Mouse (Mus musculus) testis, adult 2 months (tissue): ENCODE measurements around the gene Nlrp4c.

Source experiments
- CTCF ChIP-seq: fragments of 200-500 bp; IDR thresholded peaks from 2 replicates; pipeline ENCODE4 v1.5.1; 2012; ENCODE audit warnings: low read depth, mild to moderate bottlenecking, inconsistent platforms, low read length, moderate library complexity; ENCODE audit not compliant: control insufficient read depth, insufficient read depth, insufficient replicate concordance
- POLR2A ChIP-seq: fragments of 200-500 bp; IDR thresholded peaks from 2 replicates; pipeline ENCODE4 v1.6.1; 2012; ENCODE audit warnings: low read depth, mild to moderate bottlenecking, inconsistent platforms, low read length, moderate library complexity; ENCODE audit not compliant: control insufficient read depth

DNA sequence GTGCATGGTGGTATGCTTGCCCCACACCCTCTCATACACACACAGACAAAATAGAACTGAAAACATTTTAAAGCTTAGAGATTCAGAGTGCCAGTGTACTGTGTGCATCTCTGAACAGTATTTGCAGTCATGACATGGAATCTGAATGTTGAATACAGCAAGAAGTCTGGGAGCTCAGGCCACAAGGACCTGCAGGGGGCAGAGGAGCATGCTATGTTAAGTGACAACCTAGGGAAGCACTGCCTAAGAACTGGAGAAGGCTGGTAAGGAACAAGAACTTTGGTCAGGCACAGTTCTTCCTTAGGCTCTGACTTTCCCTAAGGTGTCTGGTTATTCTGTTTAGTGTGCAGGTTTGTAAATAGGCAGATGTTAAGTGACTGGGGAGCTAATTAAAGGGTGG lies 91.5 kb downstream of the Nlrp4c start:
- TF ChIP-seq CTCF, result no peak
- no peak for TF ChIP-seq POLR2A
